Mouse (Mus musculus): ENCODE data around the gene Zfp983.
"Not testable (repeated sequence)": the region's sequence is repeated elsewhere in the genome, so short reads cannot be mapped to it uniquely, and the experiment has no call there.

DNA sequence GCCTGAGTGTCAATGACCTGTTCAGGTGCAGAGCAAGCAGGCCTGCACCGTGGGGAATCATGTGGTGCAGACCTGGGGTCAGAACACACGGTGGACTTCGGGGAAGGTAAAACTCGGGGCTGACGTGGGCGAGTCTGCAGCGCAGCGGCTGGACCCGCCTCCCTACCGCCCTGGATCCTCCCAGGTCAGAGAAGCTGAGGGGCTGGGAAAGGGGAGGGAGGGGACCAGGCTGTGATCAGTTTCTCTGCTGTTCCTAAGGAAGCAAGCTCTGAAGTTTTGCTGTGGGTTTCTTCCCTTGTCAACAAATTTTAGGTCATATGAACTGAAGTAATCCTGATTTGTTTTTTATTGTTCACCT is 29.6 kb downstream of the Zfp983 start:
- TF ChIP-seq POLR2A (IDR thresholded peaks at IDR 0.05; ENCODE audit: low read depth, low read length); CTCF (IDR thresholded peaks at IDR 0.05; ENCODE audit: extremely low read depth, insufficient read depth, insufficient read length, insufficient replicate concordance): not testable (repeated sequence)

Measured in spleen, adult 2 months (tissue).